Mouse (Mus musculus): ENCODE data around the gene Mme. TPM values are rescaled to one million over a fixed set of nuclear protein-coding genes. Genes with fewer than 3 reads are reported as not detected.

Mme gene
- total and polyA plus RNA-seq, 2 experiments from 2014 or later: 2.6 to 7.8 TPM

DNA sequence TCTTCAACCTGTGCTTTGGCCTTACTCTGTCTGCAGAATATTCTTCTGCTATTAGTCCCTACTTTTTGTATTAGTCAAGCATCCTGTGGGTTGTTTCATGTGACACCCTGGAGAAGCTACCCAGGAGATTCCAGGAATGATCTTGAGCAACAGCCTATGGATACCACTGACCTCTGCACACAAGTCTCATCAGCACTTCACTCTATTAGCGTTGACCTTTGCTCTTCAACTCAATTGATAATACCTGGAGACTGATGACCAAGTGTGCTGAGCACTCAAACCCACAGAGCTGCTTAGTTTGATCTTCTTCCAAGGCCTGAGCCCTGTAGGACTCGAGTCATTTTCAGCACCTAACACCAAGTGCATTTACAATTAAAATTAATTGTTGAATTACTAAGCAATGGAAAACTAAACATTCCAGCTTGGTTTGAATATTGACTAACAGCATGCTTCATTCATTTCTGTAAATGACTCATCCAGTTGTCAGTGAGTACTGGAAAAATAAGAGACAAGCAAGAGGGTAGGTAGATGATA is 107.6 kb downstream of the Mme start:
- no peaks in the 10 kb centered on the region for H3K36me3 ChIP-seq (ENCODE audit: insufficient read depth)
- no peak overlapping the region for H3K9ac ChIP-seq
- no peaks in the 10 kb centered on the region for H3K9me3 ChIP-seq (ENCODE audit: low read length)
- DNase-seq (no peak), ATAC-seq (no peak)
- WGBS: 75% methylated on average over 2 of the region's 2 CpGs
- no peak overlapping the region for H3K4me2 ChIP-seq (ENCODE audit: low read depth)
- TF ChIP-seq CTCF (IDR thresholded peaks at IDR 0.05; ENCODE audit: low read depth): no peak
- no peaks in the 10 kb centered on the region for H3K4me1 ChIP-seq (ENCODE audit: insufficient read depth)
- H3K27ac ChIP-seq (ENCODE audit: low read depth, low read length): no peak overlapping the region
- H3K4me3 ChIP-seq (ENCODE audit: low read depth, low read length): no peak overlapping the region
- H3K27me3 ChIP-seq (ENCODE audit: insufficient read depth, low read length): no peaks in the 10 kb centered on the region

DNA sequence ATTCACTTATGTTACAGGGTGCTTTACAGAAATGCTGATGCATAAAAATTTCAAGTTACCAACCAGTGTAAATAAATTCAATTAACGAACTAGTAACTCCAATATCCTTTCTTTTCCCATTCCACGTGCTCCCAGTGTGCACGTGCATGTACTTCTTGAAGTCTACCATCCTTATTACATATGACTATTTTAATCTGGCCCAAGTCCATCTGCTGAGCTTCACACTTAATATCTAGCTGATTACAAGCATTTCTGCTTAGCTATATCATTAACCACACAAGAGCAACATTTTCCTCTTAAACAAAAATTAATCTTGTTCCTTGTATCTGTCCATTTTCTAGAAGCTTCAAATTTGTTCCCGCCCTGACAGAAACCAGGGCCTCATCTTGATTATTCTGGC is 108.9 kb downstream of the Mme start:
- no peaks in the 10 kb centered on the region for H3K9me3 ChIP-seq (ENCODE audit: low read length)
- H3K4me1 ChIP-seq (ENCODE audit: insufficient read depth): no peaks in the 10 kb centered on the region
- H3K27me3 ChIP-seq (ENCODE audit: insufficient read depth, low read length): no peaks in the 10 kb centered on the region
- ATAC-seq (no peak), DNase-seq (no peak)
- no peak overlapping the region for H3K4me3 ChIP-seq (ENCODE audit: low read depth, low read length)
- H3K27ac ChIP-seq (ENCODE audit: low read depth, low read length): no peak overlapping the region
- no peak overlapping the region for H3K9ac ChIP-seq
- no peaks in the 10 kb centered on the region for H3K36me3 ChIP-seq (ENCODE audit: insufficient read depth)
- no peak overlapping the region for H3K4me2 ChIP-seq (ENCODE audit: low read depth)
- TF ChIP-seq CTCF (IDR thresholded peaks at IDR 0.05; ENCODE audit: low read depth): no peak
- 92% methylated on average over 4 of the region's 4 CpGs for WGBS

DNA sequence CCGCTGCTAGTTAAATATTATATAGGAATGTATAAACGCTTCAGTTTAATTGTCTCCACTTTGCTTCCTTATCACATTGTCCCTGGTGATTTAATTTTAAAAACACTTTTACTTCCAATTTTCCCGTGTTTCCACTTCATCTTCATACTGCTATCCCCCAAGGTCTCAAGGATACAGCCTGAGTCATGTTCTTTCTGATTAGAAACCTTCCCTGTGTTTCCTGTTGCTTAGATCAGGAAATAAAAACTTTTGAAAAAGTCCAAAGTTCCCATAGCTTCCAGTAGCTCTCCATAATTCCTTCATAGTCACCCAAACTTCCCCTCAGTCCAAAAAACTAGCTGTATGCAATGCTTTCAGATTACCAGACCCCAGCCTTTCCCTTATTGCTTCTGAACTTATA is 109.4 kb downstream of the Mme start:
- Histone ChIP-seq H3K4me3 (ENCODE audit: low read depth, low read length) (no peak overlapping the region), H3K9me3 (ENCODE audit: low read length) (no peaks in the 10 kb centered on the region), H3K9ac (no peak overlapping the region), H3K27ac (ENCODE audit: low read depth, low read length) (no peak overlapping the region), H3K4me2 (ENCODE audit: low read depth) (no peak overlapping the region), H3K36me3 (ENCODE audit: insufficient read depth) (no peaks in the 10 kb centered on the region), H3K4me1 (ENCODE audit: insufficient read depth) (no peaks in the 10 kb centered on the region), H3K27me3 (ENCODE audit: insufficient read depth, low read length) (no peaks in the 10 kb centered on the region)
- no peak for ATAC-seq
- DNase-seq: no peak
- TF ChIP-seq CTCF (IDR thresholded peaks at IDR 0.05; ENCODE audit: low read depth): no peak
- 82% methylated on average over 3 of the region's 3 CpGs for WGBS

DNA sequence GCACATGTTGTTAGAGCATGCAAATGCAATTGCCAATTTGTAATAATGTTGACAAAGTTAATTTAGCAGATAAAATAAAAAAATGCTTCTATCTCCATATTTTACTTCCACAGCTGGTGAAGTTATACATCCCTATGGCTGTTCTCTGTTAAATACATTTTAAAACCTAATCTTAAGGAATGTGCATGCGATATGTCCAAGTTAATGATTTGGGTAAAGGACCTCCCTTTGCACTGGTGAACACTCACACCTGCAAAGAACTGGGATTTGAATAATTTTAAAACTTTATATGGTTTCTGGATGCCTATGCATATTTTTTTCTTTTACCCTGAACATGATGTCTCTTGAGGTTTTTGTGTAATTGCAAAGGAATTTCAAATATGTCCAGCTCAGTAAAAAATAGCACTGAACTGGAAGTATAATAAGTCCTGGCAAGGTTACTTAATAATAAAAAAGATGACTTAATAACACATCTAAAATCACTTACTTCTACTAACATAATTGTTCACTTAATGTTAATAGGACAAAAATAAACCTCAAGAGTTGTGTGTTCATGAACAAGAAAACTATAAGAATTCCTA is 110.4 kb downstream of the Mme start:
- H3K27ac ChIP-seq (ENCODE audit: low read depth, low read length): no peak overlapping the region
- no peak overlapping the region for H3K4me2 ChIP-seq (ENCODE audit: low read depth)
- H3K9ac ChIP-seq: no peak overlapping the region
- WGBS: 95% methylated on average over 1 of the region's 1 CpGs
- H3K27me3 ChIP-seq (ENCODE audit: insufficient read depth, low read length): no peaks in the 10 kb centered on the region
- H3K4me1 ChIP-seq (ENCODE audit: insufficient read depth): no peaks in the 10 kb centered on the region
- DNase-seq (no peak), ATAC-seq (no peak)
- TF ChIP-seq CTCF (IDR thresholded peaks at IDR 0.05; ENCODE audit: low read depth): no peak
- H3K36me3 ChIP-seq (ENCODE audit: insufficient read depth): no peaks in the 10 kb centered on the region
- no peaks in the 10 kb centered on the region for H3K9me3 ChIP-seq (ENCODE audit: low read length)
- no peak overlapping the region for H3K4me3 ChIP-seq (ENCODE audit: low read depth, low read length)

DNA sequence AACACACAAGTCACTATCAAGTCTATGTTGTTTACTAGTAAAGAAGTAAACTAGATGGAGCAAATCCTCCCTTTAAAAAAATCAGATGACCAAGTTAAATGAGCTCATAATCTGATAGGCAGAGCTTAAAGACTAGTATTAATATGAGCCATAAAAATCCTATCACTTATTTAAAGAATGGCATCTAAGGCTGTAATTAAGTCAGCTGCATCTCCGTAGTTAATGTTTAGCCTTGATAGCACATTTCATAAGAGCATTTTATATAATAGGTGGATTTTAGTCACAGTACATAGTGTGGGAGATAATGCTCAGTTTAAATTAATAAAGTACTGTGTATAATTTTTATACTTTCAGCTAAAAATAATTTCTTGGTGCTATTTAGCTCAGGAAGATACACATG is 118.2 kb downstream of the Mme start:
- Histone ChIP-seq H3K9ac (no peak overlapping the region), H3K4me1 (ENCODE audit: insufficient read depth) (no peaks in the 10 kb centered on the region), H3K4me2 (ENCODE audit: low read depth) (no peak overlapping the region), H3K4me3 (ENCODE audit: low read depth, low read length) (no peak overlapping the region), H3K27me3 (ENCODE audit: insufficient read depth, low read length) (no peaks in the 10 kb centered on the region), H3K9me3 (ENCODE audit: low read length) (no peaks in the 10 kb centered on the region), H3K36me3 (ENCODE audit: insufficient read depth) (no peaks in the 10 kb centered on the region), H3K27ac (ENCODE audit: low read depth, low read length) (no peak overlapping the region)
- DNase-seq: no peak
- ATAC-seq: no peak
- 80% methylated on average over 1 of the region's 1 CpGs for WGBS
- TF ChIP-seq CTCF (IDR thresholded peaks at IDR 0.05; ENCODE audit: low read depth): no peak

DNA sequence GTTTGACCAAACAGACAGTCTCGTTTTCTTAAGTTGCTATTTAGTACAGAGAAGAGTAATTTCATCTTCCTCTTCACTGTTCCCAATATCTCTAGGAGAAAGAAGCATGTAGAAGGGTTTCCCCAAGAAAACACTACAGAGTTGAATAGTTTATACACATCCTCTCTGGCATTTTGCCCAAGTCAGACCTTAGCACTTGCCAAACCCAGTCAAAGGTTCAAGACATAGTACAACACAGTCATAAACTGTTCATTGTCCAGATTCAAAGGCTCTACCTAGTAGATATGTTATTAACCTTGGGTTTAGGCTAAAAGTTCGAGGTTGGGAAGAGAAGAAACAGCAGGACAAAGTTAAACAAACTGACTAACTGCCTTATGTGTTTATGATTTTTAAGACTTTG is 143.7 kb downstream of the Mme start:
- Histone ChIP-seq H3K27me3 (ENCODE audit: insufficient read depth, low read length) (no peaks in the 10 kb centered on the region), H3K4me2 (ENCODE audit: low read depth) (no peak overlapping the region), H3K4me3 (ENCODE audit: low read depth, low read length) (no peak overlapping the region), H3K4me1 (ENCODE audit: insufficient read depth) (no peaks in the 10 kb centered on the region), H3K9ac (no peak overlapping the region), H3K9me3 (ENCODE audit: low read length) (no peaks in the 10 kb centered on the region), H3K27ac (ENCODE audit: low read depth, low read length) (no peak overlapping the region), H3K36me3 (ENCODE audit: insufficient read depth) (no peaks in the 10 kb centered on the region)
- ATAC-seq (no peak), DNase-seq (no peak)
- no peak for TF ChIP-seq CTCF (IDR thresholded peaks at IDR 0.05; ENCODE audit: low read depth)
- 67% methylated on average over 2 of the region's 2 CpGs for WGBS

DNA sequence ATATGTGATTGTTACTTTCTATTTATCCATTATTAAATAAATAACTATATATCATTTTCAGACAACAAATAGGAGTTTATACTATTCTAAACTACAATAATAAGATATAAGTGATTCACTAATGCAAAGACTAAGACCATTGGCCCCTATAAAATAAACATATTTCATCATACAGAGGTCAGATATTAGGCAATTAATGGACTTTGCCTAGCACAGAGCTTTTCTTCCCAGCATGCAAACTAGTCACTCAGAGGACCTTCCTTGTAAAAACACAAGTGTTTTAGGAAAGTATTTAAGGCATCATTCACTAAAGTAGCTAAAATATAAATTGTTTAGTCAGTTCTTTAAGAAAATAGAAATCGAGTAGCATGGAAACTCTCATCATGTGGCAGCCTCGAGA is 149.4 kb downstream of the Mme start:
- H3K4me3 ChIP-seq (ENCODE audit: low read depth, low read length): no peak overlapping the region
- H3K9ac ChIP-seq: no peak overlapping the region
- H3K27ac ChIP-seq (ENCODE audit: low read depth, low read length): no peak overlapping the region
- H3K27me3 ChIP-seq (ENCODE audit: insufficient read depth, low read length): no peaks in the 10 kb centered on the region
- no peak for DNase-seq
- H3K36me3 ChIP-seq (ENCODE audit: insufficient read depth): no peaks in the 10 kb centered on the region
- no peaks in the 10 kb centered on the region for H3K9me3 ChIP-seq (ENCODE audit: low read length)
- ATAC-seq: no peak
- WGBS: 84% methylated on average over 2 of the region's 2 CpGs
- no peaks in the 10 kb centered on the region for H3K4me1 ChIP-seq (ENCODE audit: insufficient read depth)
- no peak for TF ChIP-seq CTCF (IDR thresholded peaks at IDR 0.05; ENCODE audit: low read depth)
- no peak overlapping the region for H3K4me2 ChIP-seq (ENCODE audit: low read depth)
